Mouse (Mus musculus) mouse trophoblast stem cell (cell line): ENCODE data around the gene Cox16.
"Not testable (repeated sequence)": the region's sequence is repeated elsewhere in the genome, so short reads cannot be mapped to it uniquely, and the experiment has no call there.

Experiments used
- in situ Hi-C, 2 experiments: fragments of 300-500 bp; cut with MseI, MboI; formaldehyde crosslinking; loops; 2 replicates in 1 of 2; 3 replicates in 1 of 2; pipeline ENCODE4 v1.15.1; 2025

Gene Cox16

DNA sequence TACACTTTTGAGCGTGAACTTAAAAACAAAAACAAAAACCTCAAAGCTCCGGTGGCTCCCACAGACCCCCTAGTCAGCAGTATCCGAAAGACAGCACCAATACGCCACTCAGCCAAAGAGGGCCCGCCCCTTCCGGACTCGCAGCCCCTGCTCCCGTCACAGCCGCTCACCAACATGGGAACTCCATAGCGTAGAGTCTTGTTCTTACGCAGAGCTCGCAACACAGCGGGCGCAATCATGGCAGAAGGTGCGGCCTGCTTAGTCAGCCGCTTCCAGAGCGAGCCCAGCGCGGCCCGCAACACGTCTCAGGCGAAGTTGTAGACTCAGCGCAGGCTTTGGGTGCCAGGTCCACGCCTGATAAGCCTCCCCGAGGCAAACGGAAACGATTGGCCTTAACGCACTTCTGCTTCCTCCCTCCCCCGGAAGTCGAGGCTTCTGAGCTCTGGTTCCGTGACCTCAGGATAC is at the start of gene Cox16:
Gene Cox16 (minus strand): TSS at position 401 of the 465 bp plus-strand sequence.
- in situ Hi-C loops = no loop called here

DNA sequence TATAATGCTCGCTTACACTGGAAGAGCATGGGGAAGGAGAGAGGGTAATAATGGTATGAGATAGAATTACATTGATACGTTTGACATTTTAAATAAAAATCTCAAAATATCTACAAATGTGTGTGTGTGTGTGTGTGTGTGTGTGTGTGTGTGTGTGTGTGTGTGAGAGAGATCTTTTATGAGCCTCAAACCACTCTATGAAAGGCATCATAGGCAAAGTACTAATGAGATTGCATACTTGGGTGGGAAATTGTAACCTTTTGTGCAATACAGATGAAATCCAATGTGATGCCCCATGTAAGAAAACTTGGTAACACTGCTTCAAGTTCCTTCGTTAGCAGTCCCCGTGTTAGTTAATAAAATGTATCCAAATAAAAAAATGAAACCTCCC is 48.1 kb upstream of the Cox16 start:
- in situ Hi-C loops = no loop called here

DNA sequence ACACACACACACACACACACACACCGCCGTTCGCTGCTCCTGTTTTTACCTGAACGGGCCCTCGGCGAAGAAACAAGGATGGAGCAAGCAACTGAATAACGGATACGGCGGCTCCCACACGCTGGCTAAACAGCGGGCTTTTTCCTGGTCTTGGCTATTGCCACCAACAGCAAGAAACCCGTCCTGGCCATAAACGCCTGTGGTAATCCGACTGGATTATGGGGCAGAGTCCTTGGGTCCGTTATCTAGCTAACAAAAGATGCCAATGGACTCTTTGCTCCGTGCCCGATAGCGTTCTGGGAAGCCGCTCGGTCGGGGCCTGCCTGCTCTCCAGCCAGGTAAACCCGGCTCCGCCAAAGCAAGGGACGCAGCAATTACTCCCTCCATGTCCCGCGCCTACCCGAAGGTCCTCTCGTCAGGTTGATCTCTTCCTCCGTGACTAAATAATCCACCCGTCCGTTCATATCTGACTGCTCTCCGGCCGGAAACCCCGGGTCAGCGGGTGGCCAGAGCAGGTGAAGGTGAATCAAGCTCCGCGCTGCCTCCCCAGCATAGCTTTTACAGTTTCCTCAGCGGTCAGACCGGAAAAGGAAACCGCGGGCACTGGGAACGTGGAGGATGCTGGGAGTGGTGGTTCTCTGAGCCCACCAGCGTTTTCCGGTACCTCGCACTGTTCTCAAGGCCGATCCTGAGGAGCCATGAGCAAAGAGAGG is 47.5 kb upstream of the Cox16 start, which contains the start of the genes Gm20498 and Synj2bp:
Gene Gm20498 (minus strand): TSS at position 590 of the 713 bp plus-strand sequence.
Gene Synj2bp (minus strand): TSS at position 596 of the 713 bp plus-strand sequence.
- in situ Hi-C loops = no loop called here

DNA sequence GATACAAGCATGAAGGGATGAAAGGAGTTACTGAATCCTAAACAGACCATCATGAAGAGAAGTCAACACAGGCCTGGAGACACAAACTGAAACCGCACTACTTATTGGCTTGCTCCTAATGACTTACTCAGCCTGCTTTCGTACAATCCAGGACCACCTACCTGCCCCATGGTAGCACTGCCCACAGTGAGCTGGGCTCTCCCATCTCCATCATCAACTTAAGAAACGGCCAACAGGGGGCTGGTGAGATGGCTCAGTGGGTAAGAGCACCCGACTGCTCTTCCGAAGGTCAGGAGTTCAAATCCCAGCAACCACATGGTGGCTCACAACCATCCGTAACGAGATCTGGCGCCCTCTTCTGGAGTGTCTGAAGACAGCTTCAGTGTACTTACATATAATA is 45.7 kb upstream of the Cox16 start:
- in situ Hi-C loops = not testable (repeated sequence)

DNA sequence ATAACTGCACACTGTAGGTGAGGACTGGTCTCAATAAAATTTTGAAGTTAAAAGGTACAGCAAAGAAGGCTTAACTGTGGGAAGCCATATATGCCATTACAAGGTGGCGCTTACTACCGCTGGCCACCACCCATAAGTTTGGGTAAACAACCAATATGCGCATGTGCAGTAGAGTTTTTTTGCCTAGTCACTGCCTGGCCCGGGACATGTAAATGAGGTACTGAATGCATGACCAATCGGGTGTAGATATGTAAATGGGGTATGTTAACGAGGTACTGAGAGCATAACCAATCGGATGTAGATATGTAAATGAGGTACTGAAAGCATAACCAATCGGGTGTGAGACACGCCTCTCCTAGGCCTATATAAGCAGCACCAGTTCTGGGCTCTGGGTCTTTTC is 12.0 kb upstream of the Cox16 start:
- in situ Hi-C loops = not testable (repeated sequence)

DNA sequence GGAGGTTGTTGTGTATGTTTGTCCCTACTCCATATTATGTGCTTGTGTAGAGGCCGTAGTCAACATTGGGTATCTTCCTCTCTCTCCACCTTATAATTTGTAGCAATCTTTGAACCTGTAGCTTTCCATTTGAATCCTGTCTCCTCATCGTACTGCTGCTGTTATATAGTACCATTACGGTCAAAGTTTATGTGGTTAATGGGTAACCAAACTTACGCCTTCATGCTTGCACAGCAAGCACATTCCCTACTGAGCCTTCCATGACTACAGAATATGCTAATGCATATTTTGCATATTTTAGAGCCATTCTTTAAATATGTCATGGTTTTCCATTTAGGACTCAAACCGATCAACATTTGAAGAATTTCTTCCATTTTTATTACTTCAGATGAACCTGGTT is 5.6 kb upstream of the Cox16 start:
- in situ Hi-C loops = no loop called here

DNA sequence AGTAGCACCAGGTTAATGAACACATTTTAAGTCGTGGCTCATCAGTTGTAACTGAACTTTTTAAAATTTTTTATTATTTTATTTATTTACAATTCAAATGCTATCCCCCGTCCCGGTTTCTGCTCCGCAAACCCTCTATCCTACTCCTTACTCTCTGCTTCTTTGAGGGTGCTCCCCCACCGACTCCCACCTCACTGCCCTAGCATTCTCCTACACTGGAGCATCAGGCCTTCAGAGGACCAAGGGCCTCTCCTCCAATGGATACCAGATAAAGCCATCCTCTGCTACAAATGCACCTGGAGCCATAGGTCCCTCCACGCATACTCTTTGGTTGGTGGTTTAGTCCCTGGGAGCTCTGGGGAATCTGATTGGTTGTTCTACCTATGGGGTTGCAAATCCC is 384 bp upstream of the Cox16 start:
- in situ Hi-C loops = no loop called here

DNA sequence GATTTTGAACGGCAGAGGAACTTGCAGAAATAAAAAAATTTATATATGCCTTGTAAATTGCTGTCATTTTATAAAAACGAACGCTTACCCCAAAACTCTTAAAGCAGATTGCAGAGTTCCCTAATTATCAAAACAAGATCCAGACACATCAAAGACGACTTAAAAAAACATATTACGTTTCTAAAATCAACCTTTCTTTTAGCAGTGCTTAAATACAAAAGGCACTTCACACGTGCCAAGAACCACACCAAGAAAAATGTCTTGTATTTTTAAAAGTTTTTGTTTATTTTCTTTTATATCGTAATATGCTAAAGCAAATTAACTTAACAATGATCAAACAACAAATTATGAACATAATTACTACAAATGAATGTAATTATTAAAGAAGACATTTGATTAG is 715 bp downstream of the Cox16 start:
- in situ Hi-C loops = no loop called here

DNA sequence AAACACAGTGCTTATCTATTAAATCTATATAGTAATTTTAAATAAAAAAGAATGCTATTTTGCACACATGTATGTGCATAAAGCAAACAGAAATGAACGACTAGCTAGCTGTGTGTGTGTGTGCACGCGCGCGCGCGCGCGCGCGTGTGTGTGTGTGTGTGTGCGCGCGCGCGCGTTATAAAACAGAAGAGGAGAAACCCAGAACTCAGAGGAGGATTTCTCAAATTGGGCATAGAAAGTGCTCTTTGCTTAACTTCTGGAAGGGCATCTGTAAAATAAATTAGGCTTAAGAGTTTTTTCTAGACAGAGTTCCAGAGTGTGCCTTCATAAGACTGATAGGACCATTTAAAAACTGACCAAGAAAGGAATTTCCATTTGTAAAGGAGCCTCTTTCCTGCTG is 1.3 kb downstream of the Cox16 start:
- in situ Hi-C loops = no loop called here

DNA sequence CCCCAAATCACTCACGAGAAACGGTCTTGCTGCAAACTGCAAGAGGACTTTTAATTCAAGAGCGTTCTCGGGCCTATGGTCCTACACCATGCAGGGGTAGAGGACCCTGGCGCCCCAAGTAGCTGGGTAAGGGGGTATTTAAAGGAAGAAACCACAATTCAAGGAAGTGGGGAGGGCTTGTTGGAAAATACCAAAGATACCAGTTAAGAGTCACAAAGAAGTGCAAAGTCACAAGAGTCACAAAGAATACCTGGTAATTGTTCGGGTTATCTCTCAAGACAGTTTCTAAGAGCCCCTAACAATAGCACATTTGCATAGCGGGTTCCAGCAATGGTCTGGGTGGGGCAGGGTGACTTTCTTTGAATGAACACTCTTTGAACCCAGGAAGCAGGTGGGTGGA is 25.9 kb downstream of the Cox16 start:
- in situ Hi-C loops = not testable (repeated sequence)

DNA sequence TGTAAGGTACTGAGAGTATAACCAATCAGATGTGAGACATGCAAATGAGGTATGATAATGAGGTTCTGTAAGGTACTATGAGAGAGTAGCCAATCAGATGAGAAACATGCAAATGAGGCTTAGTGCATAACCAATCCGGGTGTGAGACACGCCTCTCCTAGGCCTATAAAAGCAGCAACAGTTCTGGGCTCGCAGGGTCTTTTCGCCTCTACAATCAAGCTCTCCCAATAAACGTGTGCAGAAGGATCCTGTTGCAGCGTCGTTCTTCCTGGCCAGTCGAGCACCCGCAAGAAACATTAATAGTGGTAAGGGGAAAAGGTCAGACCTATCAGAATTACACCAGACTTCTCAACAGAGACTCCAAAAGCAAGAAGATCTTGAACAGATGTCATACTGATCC is 45.9 kb downstream of the Cox16 start:
- in situ Hi-C loops = not testable (repeated sequence)

DNA sequence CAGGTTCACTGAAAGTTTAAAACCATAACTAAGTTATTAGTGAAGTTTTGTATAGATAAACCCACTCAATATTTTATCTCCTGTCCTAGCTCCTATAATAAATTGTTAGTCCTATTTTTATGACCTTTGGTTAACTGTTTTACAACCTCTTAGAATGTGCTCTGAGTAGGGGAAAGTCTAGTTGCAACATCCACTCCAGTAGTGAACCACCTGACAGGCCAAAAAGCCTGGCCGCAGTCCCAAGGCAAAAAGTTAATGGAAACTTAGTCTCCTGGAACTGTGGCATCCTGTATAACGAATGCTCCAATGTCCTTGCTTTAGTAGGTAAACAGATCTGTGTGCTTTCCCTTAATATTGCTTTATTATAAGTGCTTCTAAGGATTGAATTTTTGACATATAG is 50.1 kb downstream of the Cox16 start:
- in situ Hi-C loops = not testable (repeated sequence)

DNA sequence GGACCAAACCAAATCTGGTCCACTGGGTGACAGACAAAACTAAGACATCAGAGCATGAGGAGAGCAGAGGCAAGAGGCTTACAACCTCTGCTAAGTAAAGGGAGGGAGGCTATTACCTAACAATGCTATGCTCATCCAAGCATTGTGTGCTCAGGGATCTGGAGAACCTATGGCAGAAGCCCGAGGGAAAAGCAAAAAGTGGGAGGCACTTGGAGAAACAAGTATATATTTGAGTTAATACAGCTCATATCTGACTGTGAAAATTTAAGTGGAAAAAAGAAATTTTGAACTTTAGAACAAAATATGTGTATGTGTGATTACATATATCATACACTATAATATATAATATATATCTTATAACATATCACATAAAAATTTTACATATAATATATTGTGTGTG is 63.1 kb downstream of the Cox16 start, which contains the start of gene Adam4:
Gene Adam4 (minus strand): TSS at position 101 of the 400 bp plus-strand sequence.
- in situ Hi-C loops = no loop called here

DNA sequence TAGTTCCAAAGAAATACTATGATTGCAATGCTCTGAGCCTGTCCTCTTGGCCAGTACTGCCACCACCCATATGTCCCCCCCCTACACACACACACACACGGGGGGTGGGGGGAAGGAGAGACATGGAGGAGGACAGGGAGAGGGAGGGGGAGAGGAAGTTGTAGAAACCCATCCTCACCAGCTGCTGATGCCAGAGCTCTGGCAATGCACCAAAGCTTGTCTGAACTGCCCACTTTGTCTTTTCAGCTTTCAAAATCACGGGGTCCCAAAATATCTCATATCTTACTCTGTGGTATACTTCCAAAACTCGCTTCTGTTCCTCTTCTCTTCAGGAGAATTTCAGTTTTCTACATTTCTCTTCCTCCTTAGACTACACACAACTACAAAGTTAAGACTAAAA is 71.7 kb downstream of the Cox16 start:
- in situ Hi-C loops = no loop called here

DNA sequence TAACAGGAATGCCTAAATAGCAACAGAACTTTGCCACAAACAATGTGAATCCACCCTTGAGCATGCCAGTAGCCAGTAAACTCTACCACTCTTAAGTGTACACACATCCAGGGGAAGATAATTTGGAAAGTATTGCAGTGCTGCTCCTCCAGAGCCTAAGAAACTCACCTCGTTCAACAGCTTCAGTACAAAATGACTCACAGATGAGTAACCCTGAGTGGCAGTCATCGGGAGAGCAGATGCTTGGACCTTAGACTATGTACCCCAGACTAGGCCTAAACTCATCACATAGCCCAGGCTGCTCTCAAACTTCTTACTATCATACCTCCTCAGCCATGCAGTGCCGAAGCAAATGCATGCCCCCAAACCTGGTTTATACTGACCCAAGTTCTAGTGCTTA is 76.0 kb downstream of the Cox16 start:
- in situ Hi-C loops = loop anchor here (10.0 kb wide), 3 partner anchors 204 to 424 kb away; no protein-coding TSS in a partner anchor

DNA sequence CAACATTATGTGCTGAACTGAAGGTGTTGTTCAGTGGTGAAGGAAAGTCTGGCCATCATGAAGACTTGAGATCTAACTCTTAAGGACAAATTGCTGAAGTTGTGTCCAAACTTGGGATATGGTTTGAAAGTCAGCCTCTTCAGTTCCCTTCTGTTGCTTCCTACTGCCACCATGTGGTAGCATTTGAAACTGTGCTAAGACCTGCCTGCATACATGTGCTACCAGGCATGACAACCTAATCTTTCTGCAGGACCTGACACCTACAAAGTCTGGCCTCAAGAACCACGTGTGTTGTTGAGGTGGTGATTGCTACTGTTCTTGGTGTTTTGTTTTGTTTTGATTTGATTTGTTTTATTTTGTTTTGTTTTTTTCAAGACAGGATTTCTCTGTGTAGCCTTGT is 82.7 kb downstream of the Cox16 start:
- in situ Hi-C loops = loop anchor here (5.0 to 10.0 kb wide), 4 partner anchors 197 to 417 kb away; no protein-coding TSS in a partner anchor

DNA sequence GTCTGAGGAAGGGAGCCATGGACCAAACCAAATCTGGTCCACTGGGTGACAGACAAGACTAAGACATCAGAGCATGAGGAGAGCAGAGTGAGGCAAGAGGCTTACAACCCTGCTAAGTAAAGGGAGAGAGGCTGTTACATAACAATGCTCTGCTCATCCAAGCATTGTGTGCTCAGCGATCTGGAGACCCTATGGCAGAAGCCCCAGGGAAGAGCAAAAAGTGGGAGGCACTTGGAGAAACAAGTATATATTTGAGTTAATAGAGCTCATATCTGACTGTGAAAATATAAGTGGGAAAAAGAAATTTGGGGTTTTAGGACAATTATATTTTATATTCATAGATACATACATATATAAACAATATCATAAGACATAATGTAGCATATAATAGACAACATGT is 105.6 kb downstream of the Cox16 start, which contains the start of gene Gm4787:
Gene Gm4787 (minus strand): TSS at position 101 of the 400 bp plus-strand sequence.
- in situ Hi-C loops = not testable (repeated sequence)

DNA sequence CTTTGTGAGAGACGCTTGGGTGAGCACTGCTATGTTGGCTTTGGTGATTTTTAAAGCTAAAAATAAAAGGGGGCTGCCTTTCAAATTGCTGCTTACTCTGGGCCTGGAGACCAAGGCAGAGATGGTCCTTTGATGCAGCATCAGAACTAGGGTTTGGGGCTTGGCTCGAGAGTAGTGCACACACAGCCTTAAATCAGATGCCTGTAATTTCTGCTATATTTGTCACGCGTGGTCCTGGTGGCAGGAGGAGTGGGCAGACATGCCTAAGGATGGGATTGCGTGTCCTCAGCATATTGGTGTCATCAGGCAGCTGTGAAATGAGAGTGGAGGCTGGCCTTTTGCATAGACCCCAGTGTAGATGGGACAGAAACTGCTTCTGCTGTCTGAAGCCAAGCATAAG is 151.1 kb downstream of the Cox16 start:
- in situ Hi-C loops = no loop called here

DNA sequence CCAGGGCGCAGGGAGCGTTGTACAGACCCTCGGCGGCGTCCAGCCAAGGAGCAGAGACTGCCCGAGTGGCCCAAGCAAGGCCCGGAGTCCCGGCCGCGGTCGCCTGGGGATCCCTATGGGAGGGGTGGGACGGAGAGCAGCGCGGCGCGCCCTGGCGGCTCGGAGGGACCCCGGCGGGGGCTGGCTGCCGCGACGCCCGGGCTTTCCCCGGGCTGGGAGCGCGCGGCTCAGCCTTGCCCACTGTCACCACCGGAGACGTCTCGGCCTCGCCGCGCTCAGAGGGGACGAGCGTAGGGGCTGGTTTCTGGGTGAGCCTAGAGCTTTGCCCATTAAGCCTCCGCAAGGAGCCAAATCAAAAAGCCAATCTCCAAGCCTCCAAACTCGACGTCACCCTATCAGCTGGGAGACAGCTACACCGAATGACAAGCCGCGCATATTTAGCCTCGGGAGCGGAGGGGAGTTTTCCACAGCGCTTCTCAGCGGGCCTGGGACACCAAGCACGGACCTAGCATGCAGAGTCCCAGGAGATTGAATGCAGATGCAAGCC is 152.0 kb downstream of the Cox16 start, which contains the start of gene Slc8a3:
Gene Slc8a3 (minus strand): TSS at position 306 of the 547 bp plus-strand sequence.
- in situ Hi-C loops = no loop called here

DNA sequence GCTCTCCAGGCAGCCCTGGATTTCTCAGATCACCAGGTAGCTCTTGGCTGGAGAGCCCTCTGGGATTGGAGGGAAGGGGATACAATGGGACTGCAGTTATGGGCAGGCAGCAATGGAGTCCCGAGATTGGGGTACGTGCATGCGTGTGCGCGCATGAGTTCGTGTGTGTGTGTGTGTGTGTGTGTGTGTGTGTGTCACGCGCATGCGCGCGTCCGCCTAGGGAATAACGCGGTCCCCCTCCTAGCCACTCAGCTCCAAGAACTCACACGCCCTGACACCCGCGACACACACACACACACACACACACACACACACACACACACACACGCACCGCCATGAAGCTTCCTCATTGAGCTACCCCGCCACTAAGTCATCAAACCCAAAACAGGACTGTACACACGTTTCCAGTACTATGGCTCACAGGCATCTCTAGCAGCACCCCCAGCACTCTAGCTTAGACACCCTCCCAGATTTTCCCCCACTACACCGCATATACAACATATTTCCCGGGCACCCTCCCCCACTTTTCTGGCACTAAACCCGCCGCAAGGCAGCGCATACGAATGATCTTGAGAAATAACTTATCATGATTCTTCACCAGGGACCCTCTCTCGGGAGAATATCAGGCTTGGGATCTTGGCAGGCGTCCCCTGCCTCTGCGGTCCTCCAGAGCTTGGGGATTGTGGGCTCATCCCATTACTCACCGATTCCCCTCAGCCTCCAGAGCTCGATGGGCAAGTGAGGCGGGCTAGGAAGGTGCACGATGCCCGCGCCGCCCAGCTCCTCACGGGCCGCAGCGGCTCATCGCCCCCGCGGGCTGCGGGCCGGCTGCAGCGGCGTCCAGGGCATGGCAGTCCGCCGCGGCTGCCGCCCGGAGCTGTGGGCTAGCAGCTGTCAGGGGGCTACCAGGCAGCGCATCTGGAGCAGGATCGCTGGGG is 152.7 kb downstream of the Cox16 start:
- in situ Hi-C loops = no loop called here

DNA sequence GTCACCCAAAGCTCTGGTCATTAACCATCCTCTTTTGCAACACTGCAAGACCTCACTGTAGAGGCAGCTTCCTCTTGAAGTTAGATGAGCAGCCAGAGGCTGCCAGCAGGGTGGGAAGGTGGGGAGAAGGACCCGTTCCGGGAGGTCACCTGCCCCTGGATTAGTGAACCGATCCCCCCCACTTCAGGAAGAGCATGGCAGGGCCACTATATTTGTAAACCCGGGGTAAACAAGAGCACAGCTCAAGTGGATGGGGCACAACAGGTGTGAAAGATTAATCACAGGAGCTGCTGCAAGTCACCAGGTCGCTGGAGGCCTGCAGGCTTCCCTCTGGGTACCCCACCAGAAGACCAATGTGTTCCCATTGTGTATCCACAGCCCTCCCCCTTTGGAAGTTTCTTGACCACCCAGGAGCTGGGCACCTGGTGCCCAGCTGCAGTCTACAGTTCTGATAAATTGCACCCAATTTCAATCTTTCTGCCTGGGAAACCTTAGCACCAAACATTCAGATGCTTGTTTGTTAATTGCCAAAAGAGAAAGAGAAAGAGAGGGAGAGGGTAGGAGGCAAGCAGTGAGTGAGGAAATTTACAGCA is 153.8 kb downstream of the Cox16 start:
- in situ Hi-C loops = no loop called here
